Mouse (Mus musculus): Measurements from ENCODE around the gene Fbxo34. TPM values are rescaled to one million over a fixed set of nuclear protein-coding genes. Genes with fewer than 3 reads are reported as not detected.

The Fbxo34 gene
- polyA plus RNA-seq, 1 experiment from 2014 or later, result 20.3 TPM

GRCm38 (mm10) chr14:47472743-47473546 lies 22.7 kb downstream of the Fbxo34 start:
- DNase-seq (ENCODE audit: low spot score), result peak; percentile 76

GRCm38 (mm10) chr14:47473891-47474290 lies 23.7 kb downstream of the Fbxo34 start:
- DNase-seq (ENCODE audit: low spot score), result no peak

- DNase-seq (ENCODE audit: low spot score), result no peak
These were observed 24.5 kb downstream of the Fbxo34 start for GRCm38 (mm10) chr14:47474571-47475254.

- no peak for DNase-seq (ENCODE audit: low spot score)
These were observed 26.0 kb downstream of the Fbxo34 start for GRCm38 (mm10) chr14:47476266-47476665.

- no peak for DNase-seq (ENCODE audit: low spot score)
These were observed 27.5 kb downstream of the Fbxo34 start for GRCm38 (mm10) chr14:47477711-47478110.

GRCm38 (mm10) chr14:47482200-47482599 lies 32.0 kb downstream of the Fbxo34 start:
- no peak for DNase-seq (ENCODE audit: low spot score)

- no peak for DNase-seq (ENCODE audit: low spot score)
These were observed 32.9 kb downstream of the Fbxo34 start for GRCm38 (mm10) chr14:47483099-47483498.

GRCm38 (mm10) chr14:47488732-47489131 lies 38.5 kb downstream of the Fbxo34 start:
- no peak for DNase-seq (ENCODE audit: low spot score)

GRCm38 (mm10) chr14:47489310-47490097 lies 39.3 kb downstream of the Fbxo34 start:
- no peak for DNase-seq (ENCODE audit: low spot score)

GRCm38 (mm10) chr14:47490732-47491131 lies 40.5 kb downstream of the Fbxo34 start:
- no peak for DNase-seq (ENCODE audit: low spot score)

GRCm38 (mm10) chr14:47493592-47494361 lies 43.6 kb downstream of the Fbxo34 start:
- DNase-seq (ENCODE audit: low spot score), result no peak

GRCm38 (mm10) chr14:47495951-47496350 lies 45.7 kb downstream of the Fbxo34 start:
- no peak for DNase-seq (ENCODE audit: low spot score)

- DNase-seq (ENCODE audit: low spot score), result no peak
These were observed 46.9 kb downstream of the Fbxo34 start for GRCm38 (mm10) chr14:47497166-47497565.

- DNase-seq (ENCODE audit: low spot score), result no peak
These were observed 48.4 kb downstream of the Fbxo34 start for GRCm38 (mm10) chr14:47498632-47499031.

- no peak for DNase-seq (ENCODE audit: low spot score)
These were observed 53.8 kb downstream of the Fbxo34 start for GRCm38 (mm10) chr14:47504036-47504435.

- DNase-seq (ENCODE audit: low spot score), result no peak
These were observed 56.5 kb downstream of the Fbxo34 start for GRCm38 (mm10) chr14:47506676-47507075.

- no peak for DNase-seq (ENCODE audit: low spot score)
These were observed 57.8 kb downstream of the Fbxo34 start for GRCm38 (mm10) chr14:47508035-47508434.

- DNase-seq (ENCODE audit: low spot score), result no peak
These were observed 60.0 kb downstream of the Fbxo34 start for GRCm38 (mm10) chr14:47510244-47510643.

GRCm38 (mm10) chr14:47513606-47514005 lies 63.4 kb downstream of the Fbxo34 start:
- no peak for DNase-seq (ENCODE audit: low spot score)

GRCm38 (mm10) chr14:47514816-47515453 lies 64.7 kb downstream of the Fbxo34 start:
- no peak for DNase-seq (ENCODE audit: low spot score)

- DNase-seq (ENCODE audit: low spot score), result no peak
These were observed 65.4 kb downstream of the Fbxo34 start for GRCm38 (mm10) chr14:47515636-47516035.

Data from thymus, postnatal 0 days (tissue).